Mouse (Mus musculus) CH12.LX (cell line): ENCODE measurements around the gene Nacc1. TPM values are rescaled to one million over a fixed set of nuclear protein-coding genes. Genes with fewer than 3 reads are reported as not detected.

Source experiments
- DNase-seq: peaks from one replicate; pipeline ENCODE4 v3.0.0-alpha.2; 2013; ENCODE audit errors: extremely low read depth
- H3K27ac ChIP-seq: 2 replicates; pipeline ENCODE4 v1.5.1; 2012; ENCODE audit warnings: low read depth, mild to moderate bottlenecking, control low read depth, moderate library complexity; ENCODE audit not compliant: insufficient read depth
- H3K27me3 ChIP-seq: replicated peaks from 2 replicates; pipeline ENCODE3; 2012; ENCODE audit warnings: inconsistent platforms
- H3K36me3 ChIP-seq, 2 experiments: replicated peaks in 1 of 2; 2 replicates each; pipeline versions ENCODE3 to v1.6.1; 2012; ENCODE audit warnings: inconsistent platforms in 1 of 2, low read length in 1 of 2, mild to moderate bottlenecking in 1 of 2, mixed read lengths in 1 of 2, moderate library complexity in 1 of 2; ENCODE audit not compliant: control insufficient read depth in 1 of 2, insufficient read depth in 1 of 2
- H3K4me1 ChIP-seq, 2 experiments: 2 replicates each; pipeline ENCODE4 v1.6.1; 2012; ENCODE audit warnings: inconsistent platforms in 1 of 2, moderate library complexity in 1 of 2; ENCODE audit not compliant: insufficient read depth in 2 of 2, control insufficient read depth in 1 of 2
- H3K4me2 ChIP-seq: 2 replicates; pipeline ENCODE4 v1.6.1; 2012; ENCODE audit warnings: low read depth, mild to moderate bottlenecking, control low read depth; ENCODE audit not compliant: poor library complexity, insufficient read depth, severe bottlenecking
- H3K4me3 ChIP-seq, 3 experiments: fragments of 150-350 bp in 1 of 3; sonication (generic) in 1 of 3; replicated peaks in 1 of 3; 2 replicates each; pipeline versions ENCODE3 to v1.5.1; 2011 to 2012; ENCODE audit warnings: low read depth in 2 of 3, low read length in 2 of 3, mild to moderate bottlenecking in 2 of 3, moderate library complexity in 2 of 3, control low read depth in 1 of 3, improper control_type of control experiment in 1 of 3, inconsistent platforms in 1 of 3, mixed read lengths in 1 of 3; ENCODE audit not compliant: poor library complexity in 1 of 3
- H3K79me2 ChIP-seq: replicated peaks from 2 replicates; pipeline ENCODE4 v1.6.1; 2012; ENCODE audit warnings: mild to moderate bottlenecking, moderate library complexity; ENCODE audit not compliant: control insufficient read depth, poor library complexity, insufficient read depth, severe bottlenecking; ENCODE audit errors: extremely low read depth
- H3K9ac ChIP-seq: 2 replicates; pipeline ENCODE4 v1.6.1; 2012; ENCODE audit warnings: low read depth, mild to moderate bottlenecking, control low read depth, moderate library complexity; ENCODE audit not compliant: insufficient read depth
- H3K9me3 ChIP-seq: replicated peaks from 2 replicates; pipeline ENCODE3; 2012; ENCODE audit warnings: low read length, inconsistent platforms, mixed read lengths
- CHD2 ChIP-seq: IDR thresholded peaks from 2 replicates; pipeline ENCODE4 v1.6.1; 2011; ENCODE audit warnings: low read length, improper control_type of control experiment
- E2F4 ChIP-seq: IDR thresholded peaks from 2 replicates; pipeline ENCODE4 v1.6.1; 2011; ENCODE audit warnings: low read depth, low read length, improper control_type of control experiment; ENCODE audit not compliant: insufficient replicate concordance
- EP300 ChIP-seq: IDR thresholded peaks from 2 replicates; pipeline ENCODE4 v1.6.1; 2011; ENCODE audit warnings: low read length, improper control_type of control experiment
- ETS1 ChIP-seq: conservative IDR thresholded peaks from 2 replicates; pipeline ENCODE4 v1.6.1; 2012; ENCODE audit warnings: low read depth, mild to moderate bottlenecking, inconsistent platforms, low read length, improper control_type of control experiment, moderate library complexity
- IRF4 ChIP-seq: IDR thresholded peaks from 2 replicates; pipeline ENCODE4 v1.6.1; 2014; ENCODE audit warnings: low read depth, mild to moderate bottlenecking, inconsistent platforms, low read length, improper control_type of control experiment
- JUN ChIP-seq: IDR thresholded peaks from 2 replicates; pipeline ENCODE4 v1.6.1; 2011; ENCODE audit warnings: low read depth, mild to moderate bottlenecking, low read length, improper control_type of control experiment, moderate library complexity; ENCODE audit not compliant: insufficient read depth
- MAZ ChIP-seq: IDR thresholded peaks from 2 replicates; pipeline ENCODE4 v1.6.1; 2012; ENCODE audit warnings: low read depth, mild to moderate bottlenecking, inconsistent platforms, low read length, improper control_type of control experiment, moderate library complexity
- MEF2A ChIP-seq: IDR thresholded peaks from 2 replicates; pipeline ENCODE4 v1.6.1; 2014; ENCODE audit warnings: low read depth, mild to moderate bottlenecking, inconsistent platforms, low read length, improper control_type of control experiment, borderline replicate concordance
- NRF1 ChIP-seq: IDR thresholded peaks from 2 replicates; pipeline ENCODE4 v1.6.1; 2014; ENCODE audit warnings: low read depth, mild to moderate bottlenecking, inconsistent platforms, low read length, improper control_type of control experiment, moderate library complexity
- POLR2A ChIP-seq: IDR thresholded peaks from 2 replicates; pipeline ENCODE4 v1.6.1; 2011; ENCODE audit warnings: low read depth, mild to moderate bottlenecking, improper control_type of control experiment, low read length
- POLR2AphosphoS2 ChIP-seq: IDR thresholded peaks from 2 replicates; pipeline ENCODE4 v1.6.1; 2011; ENCODE audit warnings: low read depth, low read length, improper control_type of control experiment
- SIN3A ChIP-seq: IDR thresholded peaks from 2 replicates; pipeline ENCODE4 v1.6.1; 2012; ENCODE audit warnings: low read length, improper control_type of control experiment, inconsistent platforms
- TBP ChIP-seq: conservative IDR thresholded peaks from 2 replicates; pipeline ENCODE4 v1.6.1; 2011; ENCODE audit warnings: low read depth, low read length, improper control_type of control experiment
- TCF12 ChIP-seq: IDR thresholded peaks from 2 replicates; pipeline ENCODE4 v1.6.1; 2014; ENCODE audit warnings: low read depth, mild to moderate bottlenecking, inconsistent platforms, low read length, improper control_type of control experiment
- ZC3H11A ChIP-seq: IDR thresholded peaks from 2 replicates; pipeline ENCODE4 v1.6.1; 2012; ENCODE audit warnings: low read depth, mild to moderate bottlenecking, inconsistent platforms, low read length, improper control_type of control experiment
- ZKSCAN1 ChIP-seq: IDR thresholded peaks from 2 replicates; pipeline ENCODE4 v1.6.1; 2012; ENCODE audit warnings: low read depth, inconsistent platforms, low read length, improper control_type of control experiment, borderline replicate concordance
- dilution Hi-C: fragments of 300-500 bp; cut with MboI; formaldehyde crosslinking; loops from 2 replicates; pipeline ENCODE4 v1.14.3; 2020; ENCODE audit warnings: low sequenced_read_pairs; ENCODE audit not compliant: extremely low pct_unique_long_range_greater_than_20kb, extremely low pct_ligation_motif_present
- in situ Hi-C: fragments of 300-500 bp; cut with MboI; formaldehyde crosslinking; loops from 3 replicates; pipeline ENCODE4 v1.14.3; 2019; ENCODE audit warnings: low sequenced_read_pairs, low pct_ligation_motif_present, low pct_unique_long_range_greater_than_20kb, mixed read lengths
- polyA plus RNA-seq: library from polyadenylated mRNA; unstranded; fragments of >175 nt; gene quantifications from 2 replicates; pipeline ENCODE4 v1.2.1, GENCODE M21; 2012; ENCODE audit warnings: low read depth; ENCODE audit not compliant: insufficient read length
- total RNA-seq, 2 experiments: library from RNA; depleted of rRNA; stranded (reverse); fragments of 300-350 nt in 1 of 2; fragments of >200 nt in 1 of 2; gene quantifications; 2 replicates each; pipeline ENCODE4 v1.2.3; 2012 to 2014

The Nacc1 gene
- total and polyA plus RNA-seq, 3 experiments, result 23.3 to 84.1 (median 45.1) TPM

GRCm38 (mm10) chr8:84635397-84636050 is 52.1 kb downstream of the Nacc1 start:
- no peak overlapping the region for H3K27ac ChIP-seq
- peaks cover 2% of the 10 kb centered on the region for H3K27me3 ChIP-seq
- H3K9me3 ChIP-seq, result peaks cover 4% of the 10 kb centered on the region
- DNase-seq, result no peak
- H3K9ac ChIP-seq, result no peak overlapping the region
- H3K79me2 ChIP-seq, result no peaks in the 10 kb centered on the region
- no peak overlapping the region for H3K4me3 ChIP-seq
- H3K4me1 ChIP-seq, result peaks cover 6 to 12% of the 10 kb centered on the region in 2 experiments; a peak in 2 of 4 replicates
- peaks cover 0 to 35% of the 10 kb centered on the region in 2 experiments for H3K36me3 ChIP-seq
- no peak overlapping the region for H3K4me2 ChIP-seq
- in situ Hi-C loops (no loop called here), dilution Hi-C loops (no loop called here)
- no peak for TF ChIP-seq IRF4
- TF ChIP-seq TCF12, result no peak
- no peak for TF ChIP-seq MEF2A
- no peak for TF ChIP-seq ETS1
- TF ChIP-seq ZC3H11A, result no peak
- TF ChIP-seq E2F4, result no peak
- TF ChIP-seq JUN, result no peak
- TF ChIP-seq POLR2AphosphoS2, result no peak
- no peak for TF ChIP-seq ZKSCAN1
- no peak for TF ChIP-seq SIN3A
- no peak for TF ChIP-seq CHD2
- no peak for TF ChIP-seq NRF1
- TF ChIP-seq POLR2A, result no peak
- no peak for TF ChIP-seq MAZ

GRCm38 (mm10) chr8:84634849-84635304 is 52.8 kb downstream of the Nacc1 start:
- H3K79me2 ChIP-seq, result no peaks in the 10 kb centered on the region
- no peak overlapping the region for H3K4me2 ChIP-seq
- no peak overlapping the region for H3K9ac ChIP-seq
- H3K27me3 ChIP-seq, result peaks cover 2% of the 10 kb centered on the region
- no peak overlapping the region for H3K27ac ChIP-seq
- H3K4me1 ChIP-seq, result peaks cover 6 to 12% of the 10 kb centered on the region in 2 experiments; a peak in 2 of 4 replicates
- in situ Hi-C loops, result no loop called here
- H3K36me3 ChIP-seq, result peaks cover 0 to 40% of the 10 kb centered on the region in 2 experiments
- dilution Hi-C loops, result no loop called here
- no peak overlapping the region for H3K4me3 ChIP-seq
- no peak for DNase-seq
- peaks cover 4% of the 10 kb centered on the region for H3K9me3 ChIP-seq
- TF ChIP-seq TBP, result no peak
- TF ChIP-seq NRF1, result no peak
- no peak for TF ChIP-seq MAZ
- TF ChIP-seq MEF2A, result no peak
- no peak for TF ChIP-seq CHD2
- TF ChIP-seq EP300, result no peak
- TF ChIP-seq TCF12, result no peak
- TF ChIP-seq, all 38 proteins: peak for 0
